Mouse (Mus musculus): ENCODE data around the gene Slc25a34. TPM values are rescaled to one million over a fixed set of nuclear protein-coding genes. Genes with fewer than 3 reads are reported as not detected.

Slc25a34 gene
- polyA plus RNA-seq, 1 experiment from 2014 or later, result 1.1 TPM

DNA sequence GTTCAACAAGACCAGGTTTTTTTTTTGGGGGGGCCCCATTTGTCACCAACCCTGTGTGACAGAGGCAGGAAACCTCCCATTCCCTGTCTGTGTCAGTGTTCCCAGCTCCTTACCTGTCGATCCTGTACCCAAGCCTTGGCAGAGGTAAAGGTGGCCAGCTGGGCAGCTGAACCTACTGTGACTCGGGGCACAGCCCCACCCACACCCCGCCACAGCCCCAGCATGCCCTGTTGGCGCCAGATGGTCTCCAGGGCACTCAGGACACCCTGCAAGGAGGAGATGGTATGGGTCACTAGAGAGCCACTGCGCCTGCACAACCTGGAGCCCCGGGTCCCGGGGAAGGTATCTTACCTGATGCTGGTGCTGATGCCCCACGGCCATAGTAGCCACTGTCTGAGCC, 1.5 kb downstream of the Slc25a34 start:
- no peak for ATAC-seq
- DNase-seq (ENCODE audit: low spot score), result no peak
- Histone ChIP-seq H3K4me1 (ENCODE audit: insufficient read depth, low read depth, low read length) (peaks cover 8% of the 10 kb centered on the region; the same call in 1 of the 2 replicates), H3K36me3 (ENCODE audit: insufficient read depth, low read length) (no peaks in the 10 kb centered on the region), H3K4me3 (ENCODE audit: low read depth, low read length) (no peak overlapping the region), H3K9me3 (ENCODE audit: low read length) (no peaks in the 10 kb centered on the region), H3K9ac (replicated peaks; ENCODE audit: low read depth) (no peak overlapping the region), H3K27me3 (replicated peaks; ENCODE audit: insufficient read depth, low read length) (no peaks in the 10 kb centered on the region), H3K27ac (ENCODE audit: low read length) (no peak overlapping the region), H3K4me2 (replicated peaks; ENCODE audit: low read depth, low read length) (no peak overlapping the region)
- no peak for TF ChIP-seq CTCF (IDR thresholded peaks at IDR 0.05)
- TF ChIP-seq EP300 (IDR thresholded peaks at IDR 0.05), result no peak
- 82% methylated on average over 8 of the region's 8 CpGs for WGBS

- 75% methylated on average over 8 of the region's 8 CpGs for WGBS
- Histone ChIP-seq H3K9me3 (ENCODE audit: low read length) (no peaks in the 10 kb centered on the region), H3K4me3 (ENCODE audit: low read depth, low read length) (no peak overlapping the region), H3K4me1 (ENCODE audit: insufficient read depth, low read depth, low read length) (peaks cover 8% of the 10 kb centered on the region; the same call in 1 of the 2 replicates), H3K4me2 (replicated peaks; ENCODE audit: low read depth, low read length) (no peak overlapping the region), H3K27me3 (replicated peaks; ENCODE audit: insufficient read depth, low read length) (no peaks in the 10 kb centered on the region), H3K9ac (replicated peaks; ENCODE audit: low read depth) (no peak overlapping the region), H3K27ac (ENCODE audit: low read length) (no peak overlapping the region), H3K36me3 (ENCODE audit: insufficient read depth, low read length) (no peaks in the 10 kb centered on the region)
- DNase-seq (ENCODE audit: low spot score), result no peak
- no peak for TF ChIP-seq EP300 (IDR thresholded peaks at IDR 0.05)
- no peak for TF ChIP-seq CTCF (IDR thresholded peaks at IDR 0.05)
- no peak for ATAC-seq
These were observed 2.3 kb downstream of the Slc25a34 start for GRCm38 (mm10) chr4:141621297-141621696.

DNA sequence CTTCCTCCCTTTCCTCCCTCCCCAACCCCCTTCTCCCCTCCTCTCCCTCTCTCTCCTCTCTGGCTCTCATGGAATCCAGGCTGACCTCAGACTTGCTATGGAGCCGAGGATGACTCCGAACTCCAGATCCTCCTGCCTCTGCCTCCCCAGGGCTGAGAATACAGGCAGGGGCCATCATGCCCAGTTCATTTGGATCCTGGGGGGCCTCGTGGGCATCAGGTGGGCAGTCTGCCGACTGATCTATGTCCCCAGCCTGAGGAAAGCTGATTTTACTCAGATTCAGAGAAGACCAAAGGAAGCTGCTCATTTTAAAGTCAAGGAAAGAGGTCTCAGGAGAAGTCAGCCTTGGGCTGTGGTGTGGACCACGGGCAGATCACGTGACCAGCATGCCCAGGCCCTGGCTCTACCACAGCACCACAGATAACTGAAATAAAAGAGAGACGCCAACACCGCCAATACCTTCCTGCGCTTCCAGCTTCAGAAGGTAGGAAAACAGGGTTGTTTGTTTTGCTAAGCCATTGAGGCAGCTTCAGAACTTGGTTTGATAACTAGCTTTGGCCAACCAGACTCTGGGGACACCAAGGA, 4.2 kb downstream of the Slc25a34 start:
- no peak for ATAC-seq

GRCm38 (mm10) chr4:141618565-141619243, 4.9 kb downstream of the Slc25a34 start, which contains the start of gene Tmem82:
Gene Tmem82 (minus strand): TSS chr4:141618633.
- Histone ChIP-seq H3K27ac (ENCODE audit: low read length) (peak within 1 kb of the TSS; percentile 59), H3K36me3 (ENCODE audit: insufficient read depth, low read length) (no peaks in the 10 kb centered on the region), H3K9ac (replicated peaks; ENCODE audit: low read depth) (0 out of 2 replicates have a peak within 1 kb of the TSS, but pooled peaks have one; percentile 9), H3K27me3 (replicated peaks; ENCODE audit: insufficient read depth, low read length) (no peaks in the 10 kb centered on the region), H3K4me2 (replicated peaks; ENCODE audit: low read depth, low read length) (peak within 1 kb of the TSS; percentile 55), H3K4me3 (ENCODE audit: low read depth, low read length) (peak within 1 kb of the TSS; percentile 21; the same call in 1 of the 2 replicates), H3K4me1 (ENCODE audit: insufficient read depth, low read depth, low read length) (peaks cover 8% of the 10 kb centered on the region; the same call in 1 of the 2 replicates), H3K9me3 (ENCODE audit: low read length) (no peaks in the 10 kb centered on the region)
- 20% methylated on average over 19 of the region's 20 CpGs for WGBS
- peak; percentile 86 for DNase-seq (ENCODE audit: low spot score)
- ATAC-seq, result peak; percentile 50
- TF ChIP-seq CTCF (IDR thresholded peaks at IDR 0.05) (peak; percentile 78), EP300 (IDR thresholded peaks at IDR 0.05) (no peak)

More for the DNA sequence above, 4.2 kb downstream of the Slc25a34 start:
- no peak for DNase-seq (ENCODE audit: low spot score)
- Histone ChIP-seq H3K4me3 (ENCODE audit: low read depth, low read length) (no peak overlapping the region), H3K27me3 (replicated peaks; ENCODE audit: insufficient read depth, low read length) (no peaks in the 10 kb centered on the region), H3K9ac (replicated peaks; ENCODE audit: low read depth) (no peak overlapping the region), H3K9me3 (ENCODE audit: low read length) (no peaks in the 10 kb centered on the region), H3K4me2 (replicated peaks; ENCODE audit: low read depth, low read length) (peak overlapping the region; percentile 25; the same call in 1 of the 2 replicates), H3K27ac (ENCODE audit: low read length) (peak overlapping the region; percentile 51; the same call in 1 of the 2 replicates), H3K36me3 (ENCODE audit: insufficient read depth, low read length) (no peaks in the 10 kb centered on the region), H3K4me1 (ENCODE audit: insufficient read depth, low read depth, low read length) (peaks cover 8% of the 10 kb centered on the region; the same call in 1 of the 2 replicates)
- WGBS, result 71% methylated on average over 9 of the region's 9 CpGs
- TF ChIP-seq EP300 (IDR thresholded peaks at IDR 0.05), result no peak
- no peak for TF ChIP-seq CTCF (IDR thresholded peaks at IDR 0.05)

- 9% methylated on average over 21 of the region's 22 CpGs for WGBS
- Histone ChIP-seq H3K27me3 (replicated peaks; ENCODE audit: insufficient read depth, low read length) (no peaks in the 10 kb centered on the region), H3K9me3 (ENCODE audit: low read length) (no peaks in the 10 kb centered on the region), H3K4me1 (ENCODE audit: insufficient read depth, low read depth, low read length) (peaks cover 8% of the 10 kb centered on the region; the same call in 1 of the 2 replicates), H3K27ac (ENCODE audit: low read length) (peak overlapping the region; percentile 59), H3K4me2 (replicated peaks; ENCODE audit: low read depth, low read length) (peak overlapping the region; percentile 55), H3K4me3 (ENCODE audit: low read depth, low read length) (peak overlapping the region; percentile 21; the same call in 1 of the 2 replicates), H3K36me3 (ENCODE audit: insufficient read depth, low read length) (no peaks in the 10 kb centered on the region), H3K9ac (replicated peaks; ENCODE audit: low read depth) (0 out of 2 replicates have a peak overlapping the region, but pooled peaks have one; percentile 9)
- DNase-seq (ENCODE audit: low spot score), result peak; percentile 40
- peak; percentile 37 for ATAC-seq
- TF ChIP-seq EP300 (IDR thresholded peaks at IDR 0.05) (no peak), CTCF (IDR thresholded peaks at IDR 0.05) (no peak)
These were observed 5.6 kb downstream of the Slc25a34 start for GRCm38 (mm10) chr4:141617863-141618564.

DNA sequence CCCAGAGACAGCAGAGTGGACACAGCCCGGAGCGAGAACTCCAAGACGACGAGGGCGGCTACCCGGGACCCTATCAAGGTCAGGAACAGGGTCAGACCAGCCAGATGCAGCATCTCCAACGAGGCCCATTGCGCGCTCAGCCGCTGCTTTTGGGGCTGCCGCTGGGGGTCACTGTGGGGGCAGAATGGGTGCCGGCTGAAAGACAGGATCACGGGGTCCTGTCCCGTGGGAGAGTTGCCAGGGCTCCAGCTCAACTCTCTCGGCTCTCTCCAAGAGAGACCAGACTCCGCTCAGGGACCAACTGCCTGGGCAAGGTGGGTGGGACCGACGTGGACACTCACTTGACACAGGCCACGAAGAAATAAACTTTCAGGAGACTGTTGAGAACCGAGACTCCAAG, 6.3 kb downstream of the Slc25a34 start:
- peak; percentile 82 for DNase-seq (ENCODE audit: low spot score)
- ATAC-seq, result peak; percentile 53
- H3K4me3 ChIP-seq (ENCODE audit: low read depth, low read length), result peak overlapping the region; percentile 21; the same call in 1 of the 2 replicates
- H3K27ac ChIP-seq (ENCODE audit: low read length), result peak overlapping the region; percentile 59; the same call in 1 of the 2 replicates
- no peaks in the 10 kb centered on the region for H3K36me3 ChIP-seq (ENCODE audit: insufficient read depth, low read length)
- peaks cover 8% of the 10 kb centered on the region; the same call in 1 of the 2 replicates for H3K4me1 ChIP-seq (ENCODE audit: insufficient read depth, low read depth, low read length)
- H3K27me3 ChIP-seq (replicated peaks; ENCODE audit: insufficient read depth, low read length), result no peaks in the 10 kb centered on the region
- 4% methylated on average over 20 of the region's 20 CpGs for WGBS
- no peaks in the 10 kb centered on the region for H3K9me3 ChIP-seq (ENCODE audit: low read length)
- 0 out of 2 replicates have a peak overlapping the region, but pooled peaks have one; percentile 9 for H3K9ac ChIP-seq (replicated peaks; ENCODE audit: low read depth)
- TF ChIP-seq CTCF (IDR thresholded peaks at IDR 0.05) (peak; percentile 71), EP300 (IDR thresholded peaks at IDR 0.05) (no peak)
- peak overlapping the region; percentile 55 for H3K4me2 ChIP-seq (replicated peaks; ENCODE audit: low read depth, low read length)
